Mouse (Mus musculus): ENCODE results near the gene Csdc2. TPM values are rescaled to one million over a fixed set of nuclear protein-coding genes. Genes with fewer than 3 reads are reported as not detected.

Gene Csdc2
- total RNA-seq, 2 experiments from 2014 or later = 170 to 185 TPM

GRCm38 (mm10) chr15:81924933-81925332, 11.6 kb upstream of the Csdc2 start:
- no peak for DNase-seq (ENCODE audit: low spot score in 2 of 2)

- DNase-seq (ENCODE audit: low spot score in 2 of 2) = peak; percentile 91 to 95
Observed at GRCm38 (mm10) chr15:81925760-81926445, 10.7 kb upstream of the Csdc2 start, which contains the start of gene Polr3h. Gene Polr3h (minus strand): TSS chr15:81926240.

- DNase-seq (ENCODE audit: low spot score in 2 of 2) = no peak
Observed at GRCm38 (mm10) chr15:81926446-81926822, 10.1 kb upstream of the Csdc2 start.

GRCm38 (mm10) chr15:81927741-81928140, 8.8 kb upstream of the Csdc2 start:
- DNase-seq (ENCODE audit: low spot score in 2 of 2) = no peak

GRCm38 (mm10) chr15:81928277-81928676, 8.3 kb upstream of the Csdc2 start:
- peak in 1 of 2 experiments; percentile 59 for DNase-seq (ENCODE audit: low spot score in 2 of 2)

GRCm38 (mm10) chr15:81932951-81933470, 3.5 kb upstream of the Csdc2 start:
- peak; percentile 52 to 55 for DNase-seq (ENCODE audit: low spot score in 2 of 2)

- DNase-seq (ENCODE audit: low spot score in 2 of 2) = no peak
Observed at GRCm38 (mm10) chr15:81933986-81934385, 2.6 kb upstream of the Csdc2 start.

- DNase-seq (ENCODE audit: low spot score in 2 of 2) = no peak
Observed at GRCm38 (mm10) chr15:81935869-81936637, 506 bp upstream of the Csdc2 start.

- peak; percentile 68 to 79 for DNase-seq (ENCODE audit: low spot score in 2 of 2)
Observed at GRCm38 (mm10) chr15:81937098-81937972, 776 bp downstream of the Csdc2 start.

GRCm38 (mm10) chr15:81938246-81938645, 1.7 kb downstream of the Csdc2 start:
- DNase-seq (ENCODE audit: low spot score in 2 of 2) = peak; percentile 62 to 74

GRCm38 (mm10) chr15:81939157-81939715, 2.7 kb downstream of the Csdc2 start:
- DNase-seq (ENCODE audit: low spot score in 2 of 2) = no peak

GRCm38 (mm10) chr15:81939774-81940173, 3.2 kb downstream of the Csdc2 start:
- DNase-seq (ENCODE audit: low spot score in 2 of 2) = no peak

- DNase-seq (ENCODE audit: low spot score in 2 of 2) = no peak
Observed at GRCm38 (mm10) chr15:81940219-81940618, 3.7 kb downstream of the Csdc2 start.

GRCm38 (mm10) chr15:81941010-81941409, 4.5 kb downstream of the Csdc2 start:
- DNase-seq (ENCODE audit: low spot score in 2 of 2) = no peak

GRCm38 (mm10) chr15:81943176-81943749, 6.7 kb downstream of the Csdc2 start:
- no peak for DNase-seq (ENCODE audit: low spot score in 2 of 2)

GRCm38 (mm10) chr15:81949076-81949475, 12.5 kb downstream of the Csdc2 start:
- DNase-seq (ENCODE audit: low spot score in 2 of 2) = no peak

- no peak for DNase-seq (ENCODE audit: low spot score in 2 of 2)
Observed at GRCm38 (mm10) chr15:81949476-81950131, 13.0 kb downstream of the Csdc2 start.

- no peak for DNase-seq (ENCODE audit: low spot score in 2 of 2)
Observed at GRCm38 (mm10) chr15:81950716-81951115, 14.2 kb downstream of the Csdc2 start.

- no peak for DNase-seq (ENCODE audit: low spot score in 2 of 2)
Observed at GRCm38 (mm10) chr15:81951159-81951558, 14.6 kb downstream of the Csdc2 start.

GRCm38 (mm10) chr15:81952310-81952709, 15.8 kb downstream of the Csdc2 start:
- DNase-seq (ENCODE audit: low spot score in 2 of 2) = no peak

Measured in layer of hippocampus, postnatal 10 days (tissue).